Mouse (Mus musculus) ES-CJ7 (cell line): Measurements from ENCODE around the gene Magi1.

Experiments
- DNase-seq: peaks from one replicate; pipeline ENCODE4 v3.0.0; 2011; ENCODE audit warnings: low read depth, low spot score

Magi1 gene

GRCm38 (mm10) chr6:93897512-93897911 lies 386.2 kb downstream of the Magi1 start:
- no peak for DNase-seq

GRCm38 (mm10) chr6:93895721-93896120 lies 388.0 kb downstream of the Magi1 start:
- DNase-seq, result no peak

DNA sequence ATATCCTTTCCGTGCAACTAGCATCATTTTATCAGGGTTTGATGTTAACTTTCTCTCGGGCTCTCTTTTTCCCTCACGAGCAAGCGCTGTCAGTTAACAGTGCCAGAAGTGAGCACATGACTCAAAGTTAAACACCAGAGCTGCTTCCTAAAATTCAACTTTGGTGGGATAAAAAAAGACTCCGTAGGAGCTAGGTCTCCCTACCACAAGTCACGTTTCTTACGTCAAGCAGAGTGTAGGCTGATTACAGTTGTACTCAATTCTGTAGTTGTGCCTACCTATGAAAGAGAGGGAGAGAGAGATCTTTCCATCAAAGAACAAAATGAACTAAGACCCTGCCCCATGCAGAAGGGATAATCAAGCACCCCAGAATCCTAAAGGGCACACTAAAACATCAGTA lies 389.8 kb downstream of the Magi1 start:
- no peak for DNase-seq

GRCm38 (mm10) chr6:93892922-93893321 lies 390.8 kb downstream of the Magi1 start:
- peak; percentile 20 for DNase-seq

DNA sequence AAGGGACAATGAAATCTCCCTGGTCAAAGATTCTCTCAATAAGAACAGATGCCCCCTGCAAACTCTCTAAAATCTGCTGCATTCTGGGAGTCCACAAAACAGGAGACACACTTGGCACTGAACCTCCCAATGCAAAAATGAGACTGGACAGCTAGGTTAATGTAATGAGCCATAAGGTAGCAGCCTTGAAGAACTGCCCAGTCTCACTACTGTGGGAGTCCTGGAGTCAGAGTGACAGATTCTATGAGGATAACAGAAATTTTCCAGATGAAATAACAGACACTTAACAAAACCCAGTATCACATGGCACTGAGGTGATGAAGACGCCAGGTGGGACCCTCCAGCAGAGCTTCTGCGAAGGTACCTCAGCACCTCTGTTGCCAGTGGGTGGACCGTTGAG lies 393.7 kb downstream of the Magi1 start:
- DNase-seq, result no peak

DNA sequence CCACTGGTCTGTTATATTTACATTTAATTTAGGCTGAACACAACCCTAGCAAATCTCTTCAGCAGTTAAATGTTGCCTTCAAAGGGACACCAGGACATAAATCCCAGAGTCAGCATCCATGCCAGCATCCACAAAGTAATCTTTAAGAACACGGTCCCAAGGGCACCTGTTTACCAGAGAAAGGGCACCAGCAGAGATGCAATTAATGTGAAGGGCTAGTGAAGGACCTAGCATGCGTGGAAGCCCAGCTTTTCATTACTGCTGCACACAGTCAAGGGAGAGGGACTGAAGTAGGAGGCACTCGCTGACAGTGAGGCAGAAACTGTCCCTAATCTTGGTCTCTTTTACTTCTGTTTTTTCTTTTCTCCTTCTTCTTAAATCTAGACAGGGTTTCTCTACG lies 406.4 kb downstream of the Magi1 start:
- no peak for DNase-seq

DNA sequence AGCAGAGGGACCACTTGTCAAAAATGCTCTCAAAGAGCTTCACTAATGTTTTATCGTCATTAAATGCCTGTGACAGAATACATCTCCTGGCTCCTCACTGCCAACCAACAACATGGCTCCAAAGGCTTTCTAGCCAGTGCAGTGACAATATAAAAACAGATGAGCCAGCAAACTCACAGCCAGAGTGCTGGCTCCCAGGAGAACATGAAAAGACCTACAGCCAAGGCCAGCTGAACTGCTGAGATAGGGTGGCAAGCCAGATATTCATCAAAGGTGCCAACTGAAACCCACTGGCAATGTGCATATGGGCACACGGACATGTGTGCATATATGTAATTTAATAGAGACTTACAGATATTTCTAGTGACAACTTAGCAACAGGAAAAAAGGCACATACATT lies 408.8 kb downstream of the Magi1 start:
- no peak for DNase-seq

DNA sequence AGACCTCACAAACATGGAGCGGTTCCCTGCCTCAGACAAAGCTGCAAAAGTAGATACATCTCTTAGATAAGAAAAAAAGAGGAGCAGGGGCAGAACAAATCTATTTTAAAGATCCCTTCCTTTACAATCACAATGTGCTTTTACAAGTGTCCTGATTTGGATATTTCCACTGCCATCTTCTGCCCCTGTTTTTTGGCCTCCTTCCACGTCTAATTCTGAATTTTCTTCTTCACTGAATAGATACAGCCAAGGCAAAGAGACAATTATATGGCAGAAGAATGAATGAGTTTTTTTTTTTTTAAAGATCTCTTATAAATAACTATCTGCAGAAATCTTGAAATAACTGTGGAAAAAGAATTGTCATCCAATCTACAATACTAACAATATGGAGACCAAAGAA lies 409.3 kb downstream of the Magi1 start:
- no peak for DNase-seq

GRCm38 (mm10) chr6:93873536-93873935 lies 410.2 kb downstream of the Magi1 start:
- DNase-seq, result peak; percentile 94

GRCm38 (mm10) chr6:93871516-93871915 lies 412.2 kb downstream of the Magi1 start:
- DNase-seq, result no peak

DNA sequence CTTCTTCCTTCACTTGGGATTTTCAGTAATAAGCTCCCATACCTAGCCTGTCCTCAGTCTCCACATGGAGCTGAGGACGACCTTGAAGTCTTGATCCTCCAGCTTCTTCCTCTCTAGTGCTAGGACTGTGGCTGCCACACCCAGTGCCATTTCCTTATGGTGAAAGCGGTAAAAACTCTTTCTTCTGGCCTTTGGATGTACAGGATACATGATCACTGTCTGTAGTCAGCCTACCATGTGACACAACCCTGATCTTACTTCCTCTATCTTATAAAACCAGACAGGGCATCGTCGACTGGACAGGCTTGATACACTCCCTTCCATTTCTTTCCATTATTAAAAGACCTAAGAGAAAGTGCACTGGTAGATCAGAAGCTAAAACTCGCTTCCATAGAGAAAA lies 413.7 kb downstream of the Magi1 start:
- peak; percentile 45 for DNase-seq

- no peak for DNase-seq
Observed at GRCm38 (mm10) chr6:93862263-93862662, 421.5 kb downstream of the Magi1 start.

DNA sequence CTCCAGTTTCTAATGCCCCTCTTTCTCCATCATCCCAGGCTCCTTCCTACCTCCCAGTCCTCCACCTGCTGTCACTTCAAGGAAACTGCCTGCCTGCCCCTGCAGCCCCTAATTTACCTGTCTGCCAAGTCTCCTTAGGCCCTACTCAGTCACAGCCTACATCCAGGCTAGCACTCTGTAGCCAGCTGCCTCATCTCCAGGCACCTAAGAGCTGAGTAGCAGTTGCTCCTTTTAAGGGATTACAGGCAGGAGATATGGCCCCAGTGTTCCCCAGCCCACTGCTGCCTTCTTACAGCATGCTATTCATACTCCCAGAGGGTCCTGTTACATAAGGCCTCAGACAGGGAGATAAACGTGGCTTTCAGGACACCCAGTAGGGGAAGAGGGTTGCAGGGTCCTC lies 426.9 kb downstream of the Magi1 start:
- no peak for DNase-seq

DNA sequence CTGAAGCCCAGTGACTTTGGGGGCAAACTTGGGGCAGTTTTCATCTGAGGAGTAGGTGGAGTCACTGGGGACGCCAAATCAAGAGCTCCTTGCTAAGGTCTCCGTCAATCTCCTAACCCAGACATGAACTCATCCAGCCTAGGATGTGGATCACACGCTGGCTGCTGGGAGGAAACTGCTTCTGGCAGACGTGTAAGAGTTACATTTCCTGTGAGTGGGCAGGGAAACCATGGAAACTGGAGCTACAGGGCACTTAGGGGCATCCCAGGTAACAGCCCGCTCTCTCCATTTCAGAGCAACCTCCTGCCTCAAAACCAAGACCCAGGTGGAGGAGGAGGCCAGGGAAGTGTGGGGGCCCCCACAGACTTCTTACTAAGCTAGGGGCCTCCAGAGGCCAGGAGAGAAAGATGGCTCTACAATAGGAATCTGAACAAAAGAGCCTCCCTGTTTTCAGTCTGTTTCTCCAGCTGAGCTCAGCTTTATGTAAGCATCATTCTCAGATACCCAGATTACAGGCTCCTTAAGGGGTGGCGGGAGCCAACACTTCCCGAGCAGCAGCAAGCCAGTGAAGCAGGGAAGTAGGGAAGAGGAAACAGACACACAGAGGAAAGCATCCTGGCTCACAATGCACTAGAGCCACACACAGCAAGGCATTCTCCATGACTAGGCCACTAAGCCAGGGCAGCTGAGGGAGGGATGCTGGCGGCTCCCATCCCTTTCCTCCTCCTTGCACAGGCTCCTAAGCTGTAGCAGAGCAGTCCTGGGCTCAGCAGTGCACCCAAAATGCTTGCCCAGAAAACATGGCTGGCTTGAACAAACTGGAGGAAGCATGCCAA lies 427.7 kb downstream of the Magi1 start:
- DNase-seq, result no peak

DNA sequence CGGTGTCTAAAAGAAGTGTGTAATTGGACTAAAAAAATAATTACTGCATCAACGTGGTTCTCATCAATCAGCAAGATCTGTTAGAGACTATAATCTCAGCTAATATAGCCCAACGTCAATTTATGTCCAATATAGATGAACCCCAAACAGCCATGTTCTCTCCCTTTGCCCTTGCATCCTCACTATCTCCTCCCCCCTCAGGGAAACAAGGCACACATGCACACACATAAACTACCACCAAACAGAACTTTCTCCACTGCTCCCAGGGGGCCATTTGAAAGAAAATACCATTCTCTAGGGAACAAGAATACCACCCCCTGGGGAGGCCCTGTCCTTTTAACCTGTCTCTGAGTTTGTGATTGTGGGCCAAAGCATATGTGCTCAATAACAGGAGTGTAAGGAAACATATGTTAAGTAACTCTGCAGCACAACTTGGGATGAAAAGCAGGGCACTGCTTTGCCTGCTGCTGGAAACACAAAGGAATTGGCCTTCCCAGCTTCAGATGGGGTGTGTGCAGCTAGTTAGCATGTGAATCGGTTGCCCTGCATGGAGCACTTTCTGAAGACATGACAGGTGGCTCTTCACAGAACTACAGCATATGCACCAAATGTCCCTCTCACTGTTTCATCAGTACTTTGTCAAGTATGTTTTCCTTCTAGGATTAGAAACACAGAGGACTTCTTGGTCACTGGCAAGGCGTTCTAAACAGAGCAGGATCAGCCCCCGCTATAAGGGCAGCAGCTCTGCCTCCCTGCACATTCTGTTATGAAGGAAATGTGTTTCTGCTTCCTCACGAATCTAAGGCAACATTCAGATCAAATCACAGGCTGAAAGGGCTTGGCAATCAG lies 434.6 kb downstream of the Magi1 start:
- DNase-seq, result peak; percentile 92

GRCm38 (mm10) chr6:93845498-93845897 lies 438.2 kb downstream of the Magi1 start:
- DNase-seq, result no peak

DNA sequence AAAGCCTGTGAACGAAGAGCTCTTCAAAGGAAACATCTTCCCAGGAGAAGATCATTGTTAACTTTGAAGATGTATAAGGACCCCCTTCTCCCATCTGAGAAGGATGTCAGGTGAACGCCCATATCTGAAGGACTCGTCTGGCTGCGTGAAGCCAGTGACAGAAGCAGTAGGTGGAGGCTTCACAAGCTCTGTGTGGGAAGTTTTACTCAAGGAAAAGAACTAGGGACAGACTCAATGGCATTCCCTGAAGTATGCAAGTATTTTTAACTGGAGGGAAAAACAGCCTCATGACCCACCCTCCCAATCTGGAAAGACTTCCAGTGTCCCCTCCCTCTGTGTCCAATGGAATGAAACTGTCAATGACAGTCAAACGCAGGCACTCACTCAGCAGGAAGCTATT lies 438.6 kb downstream of the Magi1 start:
- no peak for DNase-seq

DNA sequence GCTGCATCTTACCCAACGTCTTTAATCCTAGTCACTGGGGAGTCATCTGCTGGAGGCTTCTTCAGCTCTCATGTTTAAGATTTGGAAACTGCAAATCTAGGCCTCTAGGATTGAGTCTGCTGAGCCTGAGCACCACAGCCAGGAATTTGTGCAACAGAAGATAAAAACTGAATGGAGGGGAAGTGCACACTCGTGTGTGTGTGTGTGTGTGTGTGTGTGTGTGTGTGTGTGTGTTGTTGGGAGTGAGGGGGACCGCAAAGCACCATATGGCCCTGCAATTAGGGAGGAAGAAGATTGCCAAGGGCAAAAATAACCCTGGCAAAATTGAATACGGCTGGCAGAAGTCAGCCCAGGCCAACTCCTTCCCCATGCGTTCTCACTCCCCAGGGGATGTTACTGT lies 439.1 kb downstream of the Magi1 start:
- DNase-seq, result no peak

DNA sequence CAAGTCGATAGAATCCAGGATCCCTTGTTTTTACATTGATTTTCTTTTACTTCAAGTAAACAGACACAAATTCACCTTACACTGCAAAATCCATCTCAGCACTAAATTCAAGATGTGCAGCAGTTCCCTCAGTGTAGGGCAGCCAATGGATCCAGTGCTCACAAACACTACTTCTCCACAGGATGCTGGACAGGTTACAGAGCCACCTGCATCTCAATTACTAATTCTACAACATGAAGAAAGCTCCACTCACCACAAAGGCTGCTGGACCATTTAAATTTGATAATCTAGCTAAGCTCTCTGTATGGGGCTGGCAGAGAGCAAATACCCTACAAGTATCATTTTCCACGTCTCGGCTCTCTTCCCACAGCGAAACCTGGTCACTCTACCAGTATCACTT lies 445.3 kb downstream of the Magi1 start:
- no peak for DNase-seq

GRCm38 (mm10) chr6:93836585-93836984 lies 447.1 kb downstream of the Magi1 start:
- DNase-seq, result no peak

- DNase-seq, result no peak
Observed at GRCm38 (mm10) chr6:93835211-93835610, 448.5 kb downstream of the Magi1 start.

GRCm38 (mm10) chr6:93828262-93828661 lies 455.5 kb downstream of the Magi1 start:
- DNase-seq, result no peak

DNA sequence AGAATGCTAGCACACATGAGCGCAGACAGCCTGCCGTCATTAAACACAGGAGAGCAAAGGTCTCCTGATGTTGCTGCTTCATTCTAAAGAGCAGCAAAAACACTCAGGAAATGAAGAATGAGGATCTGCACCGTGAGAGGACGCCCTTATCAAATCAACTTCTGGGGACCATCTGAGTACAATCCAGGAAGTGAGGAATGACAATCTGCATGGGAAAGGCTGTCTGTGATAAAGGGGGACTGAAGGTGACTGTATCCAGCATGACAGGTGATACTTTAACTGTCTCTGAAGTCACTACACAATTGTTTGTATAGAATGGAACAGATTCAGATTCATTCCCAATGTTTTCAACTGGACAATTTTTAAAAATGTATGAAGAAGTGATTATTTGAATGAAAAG lies 456.8 kb downstream of the Magi1 start:
- no peak for DNase-seq
